Mouse (Mus musculus): ENCODE data around the gene Milr1. TPM values are rescaled to one million over a fixed set of nuclear protein-coding genes. Genes with fewer than 3 reads are reported as not detected.
A peak's percentile ranks its signal among the peaks of the same experiment; 100 is the strongest.

The Milr1 gene
- polyA plus RNA-seq (2011; ENCODE audit: insufficient read depth, insufficient read length, low read depth, missing spikeins) = 0.40 and 1.2 TPM in 2 replicates

DNA sequence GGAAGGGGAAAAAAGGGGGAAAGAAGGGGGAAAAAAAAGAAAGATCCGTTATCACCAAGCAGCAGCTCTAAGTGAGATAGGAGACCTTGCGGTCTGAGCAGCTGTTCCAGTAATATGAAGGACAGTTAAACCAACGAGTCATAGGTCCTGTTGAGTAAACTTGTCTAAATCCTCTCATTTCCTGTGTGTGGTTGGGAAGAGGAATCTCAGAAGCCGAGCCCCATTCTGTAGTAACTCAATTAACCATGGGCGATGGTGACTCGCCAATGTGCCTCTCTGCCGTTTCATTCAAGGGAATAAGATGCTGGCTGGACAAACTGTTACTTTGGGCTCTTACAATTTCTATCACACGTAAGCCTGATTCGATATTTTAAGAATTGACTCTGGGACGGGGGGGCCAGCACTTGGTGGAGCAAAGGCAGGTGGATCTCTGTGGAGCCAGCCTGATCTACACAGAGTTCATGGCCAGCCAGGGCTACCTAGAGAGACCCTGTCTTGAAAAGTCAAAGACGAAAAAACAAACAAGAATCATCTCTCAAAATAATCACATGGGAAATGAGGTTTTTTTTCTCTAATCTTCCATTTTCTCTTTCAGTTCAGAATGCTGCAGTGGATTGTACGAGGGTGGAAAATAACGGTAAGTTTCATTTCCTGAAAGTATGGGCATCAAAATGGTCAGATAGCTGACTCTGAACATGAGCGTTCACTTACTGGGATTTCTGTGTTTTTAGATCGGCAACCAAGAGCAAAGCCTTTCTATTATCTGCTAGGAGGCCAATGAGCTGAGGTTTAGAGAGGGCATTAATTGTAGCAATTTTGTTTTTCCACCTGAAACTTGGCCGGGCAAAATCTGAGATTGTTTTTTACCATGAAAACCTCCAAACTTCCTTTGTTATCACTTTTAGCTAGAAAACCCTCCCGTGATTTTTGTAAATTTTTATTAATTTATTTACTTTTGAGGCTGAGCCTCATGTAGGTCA is at the start of gene Milr1:
Milr1 (plus strand) TSS at position 188 of the 980 bp plus-strand sequence.
- Histone ChIP-seq H3K27ac (ENCODE audit: insufficient read depth, low read length) (no peak within 1 kb of the TSS), H3K9me3 (replicated peaks; ENCODE audit: control insufficient read depth, insufficient read depth, low read length, poor library complexity, severe bottlenecking) (peaks cover 6% of the 10 kb centered on the region; the same call in 1 of the 2 replicates), H3K36me3 (ENCODE audit: control insufficient read depth, insufficient read depth, low read length, poor library complexity, severe bottlenecking) (no peaks in the 10 kb centered on the region), H3K9ac (ENCODE audit: low read depth, poor library complexity, severe bottlenecking) (no peak within 1 kb of the TSS), H3K4me1 (ENCODE audit: control insufficient read depth, insufficient read depth, low read length) (no peaks in the 10 kb centered on the region), H3K4me3 (ENCODE audit: low read depth, low read length) (no peak within 1 kb of the TSS), H3K27me3 (ENCODE audit: control insufficient read depth, insufficient read depth, low read length, poor library complexity, severe bottlenecking) (no peaks in the 10 kb centered on the region)
- TF ChIP-seq POLR2A (IDR thresholded peaks at IDR 0.05; ENCODE audit: insufficient read depth, low read length) = no peak
- no peak for TF ChIP-seq EP300 (IDR thresholded peaks at IDR 0.05; ENCODE audit: insufficient read depth, low read depth, low read length)
- no peak for TF ChIP-seq CTCF (IDR thresholded peaks at IDR 0.05; ENCODE audit: low read depth, low read length)

DNA sequence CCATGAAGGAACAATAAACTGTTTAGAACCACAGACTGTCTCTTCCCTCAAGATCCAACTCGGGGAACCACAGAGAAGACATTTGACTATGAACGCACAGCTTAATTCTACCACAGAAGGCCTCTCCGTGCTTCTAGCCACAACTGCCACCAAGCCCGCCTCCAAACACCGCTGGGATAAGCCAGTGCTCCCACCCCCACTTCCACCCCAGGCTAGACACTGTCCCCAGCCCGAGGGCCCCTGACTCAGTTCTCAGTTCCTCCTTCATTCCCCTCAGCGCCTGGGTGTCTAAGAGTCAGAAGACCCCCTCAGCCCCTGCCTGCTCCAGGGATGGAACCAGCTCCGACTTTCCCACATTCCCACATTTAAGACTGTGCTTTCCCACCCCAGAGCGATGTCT is 49.4 kb upstream of the Milr1 start:
- Histone ChIP-seq H3K36me3 (ENCODE audit: control insufficient read depth, insufficient read depth, low read length, poor library complexity, severe bottlenecking) (peaks cover 9% of the 10 kb centered on the region), H3K27me3 (ENCODE audit: control insufficient read depth, insufficient read depth, low read length, poor library complexity, severe bottlenecking) (no peaks in the 10 kb centered on the region), H3K9ac (ENCODE audit: low read depth, poor library complexity, severe bottlenecking) (no peak overlapping the region), H3K9me3 (replicated peaks; ENCODE audit: control insufficient read depth, insufficient read depth, low read length, poor library complexity, severe bottlenecking) (0 out of 2 replicates have a peak, but pooled peaks cover 2% of the 10 kb centered on the region), H3K4me1 (ENCODE audit: control insufficient read depth, insufficient read depth, low read length) (peaks cover 12% of the 10 kb centered on the region), H3K4me3 (ENCODE audit: low read depth, low read length) (no peak overlapping the region), H3K27ac (ENCODE audit: insufficient read depth, low read length) (no peak overlapping the region)
- TF ChIP-seq POLR2A (IDR thresholded peaks at IDR 0.05; ENCODE audit: insufficient read depth, low read length) (no peak), EP300 (IDR thresholded peaks at IDR 0.05; ENCODE audit: insufficient read depth, low read depth, low read length) (no peak), CTCF (IDR thresholded peaks at IDR 0.05; ENCODE audit: low read depth, low read length) (no peak)

GRCm38 (mm10) chr11:106702584-106702983 is 48.4 kb upstream of the Milr1 start:
- Histone ChIP-seq H3K36me3 (ENCODE audit: control insufficient read depth, insufficient read depth, low read length, poor library complexity, severe bottlenecking) (peaks cover 9% of the 10 kb centered on the region), H3K9me3 (replicated peaks; ENCODE audit: control insufficient read depth, insufficient read depth, low read length, poor library complexity, severe bottlenecking) (0 out of 2 replicates have a peak, but pooled peaks cover 2% of the 10 kb centered on the region), H3K27me3 (ENCODE audit: control insufficient read depth, insufficient read depth, low read length, poor library complexity, severe bottlenecking) (no peaks in the 10 kb centered on the region)

GRCm38 (mm10) chr11:106703931-106704330 is 47.1 kb upstream of the Milr1 start:
- peaks cover 17% of the 10 kb centered on the region for H3K4me1 ChIP-seq (ENCODE audit: control insufficient read depth, insufficient read depth, low read length)

More at GRCm38 (mm10) chr11:106702584-106702983, 48.4 kb upstream of the Milr1 start:
- peaks cover 12% of the 10 kb centered on the region for H3K4me1 ChIP-seq (ENCODE audit: control insufficient read depth, insufficient read depth, low read length)
- H3K27ac ChIP-seq (ENCODE audit: insufficient read depth, low read length) = no peak overlapping the region
- no peak overlapping the region for H3K4me3 ChIP-seq (ENCODE audit: low read depth, low read length)
- H3K9ac ChIP-seq (ENCODE audit: low read depth, poor library complexity, severe bottlenecking) = no peak overlapping the region
- TF ChIP-seq EP300 (IDR thresholded peaks at IDR 0.05; ENCODE audit: insufficient read depth, low read depth, low read length) (no peak), POLR2A (IDR thresholded peaks at IDR 0.05; ENCODE audit: insufficient read depth, low read length) (no peak), CTCF (IDR thresholded peaks at IDR 0.05; ENCODE audit: low read depth, low read length) (no peak)

DNA sequence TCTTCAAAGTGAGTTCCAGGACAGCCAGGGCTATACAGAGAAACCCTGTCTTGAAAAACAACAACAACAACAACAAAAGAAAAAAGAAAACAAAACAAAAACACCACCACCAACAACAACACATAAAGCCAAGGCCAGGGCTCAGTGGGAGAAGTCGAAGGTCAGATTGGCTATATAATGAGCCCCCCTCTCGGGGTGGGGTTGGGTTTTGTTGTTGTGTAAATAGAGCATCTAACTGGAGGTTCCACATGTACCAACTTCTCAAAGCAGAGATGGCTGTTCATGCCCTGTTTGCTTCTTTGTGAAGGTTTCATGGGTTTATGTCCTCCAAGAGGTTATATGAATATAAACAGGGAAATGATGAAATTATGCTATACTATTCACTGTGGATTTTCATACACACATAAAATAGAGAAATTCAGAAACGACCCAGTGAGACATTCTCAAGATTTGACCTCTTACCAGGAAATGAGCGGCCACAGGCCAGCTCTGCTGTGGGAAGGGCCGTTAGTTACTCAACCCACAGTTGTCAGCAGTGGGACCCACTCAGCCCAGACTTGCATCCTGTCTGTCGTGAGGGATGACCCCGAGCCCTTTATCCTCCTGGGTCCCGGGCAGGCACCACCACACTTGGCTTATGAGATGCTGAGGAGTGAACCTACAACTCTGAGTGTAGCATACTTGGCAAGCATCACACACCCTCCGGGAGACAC is 46.5 kb upstream of the Milr1 start:
- Histone ChIP-seq H3K9me3 (replicated peaks; ENCODE audit: control insufficient read depth, insufficient read depth, low read length, poor library complexity, severe bottlenecking) (0 out of 2 replicates have a peak, but pooled peaks cover 2% of the 10 kb centered on the region), H3K9ac (ENCODE audit: low read depth, poor library complexity, severe bottlenecking) (no peak overlapping the region), H3K27ac (ENCODE audit: insufficient read depth, low read length) (peak overlapping the region; percentile 45), H3K4me1 (ENCODE audit: control insufficient read depth, insufficient read depth, low read length) (peaks cover 18% of the 10 kb centered on the region), H3K36me3 (ENCODE audit: control insufficient read depth, insufficient read depth, low read length, poor library complexity, severe bottlenecking) (no peaks in the 10 kb centered on the region), H3K27me3 (ENCODE audit: control insufficient read depth, insufficient read depth, low read length, poor library complexity, severe bottlenecking) (no peaks in the 10 kb centered on the region), H3K4me3 (ENCODE audit: low read depth, low read length) (no peak overlapping the region)
- TF ChIP-seq EP300 (IDR thresholded peaks at IDR 0.05; ENCODE audit: insufficient read depth, low read depth, low read length) = no peak
- no peak for TF ChIP-seq CTCF (IDR thresholded peaks at IDR 0.05; ENCODE audit: low read depth, low read length)
- no peak for TF ChIP-seq POLR2A (IDR thresholded peaks at IDR 0.05; ENCODE audit: insufficient read depth, low read length)

More at GRCm38 (mm10) chr11:106703931-106704330, 47.1 kb upstream of the Milr1 start:
- Histone ChIP-seq H3K4me3 (ENCODE audit: low read depth, low read length) (no peak overlapping the region), H3K27ac (ENCODE audit: insufficient read depth, low read length) (peak overlapping the region; percentile 45; the same call in 1 of the 2 replicates), H3K36me3 (ENCODE audit: control insufficient read depth, insufficient read depth, low read length, poor library complexity, severe bottlenecking) (peaks cover 5% of the 10 kb centered on the region), H3K9ac (ENCODE audit: low read depth, poor library complexity, severe bottlenecking) (no peak overlapping the region), H3K9me3 (replicated peaks; ENCODE audit: control insufficient read depth, insufficient read depth, low read length, poor library complexity, severe bottlenecking) (0 out of 2 replicates have a peak, but pooled peaks cover 2% of the 10 kb centered on the region), H3K27me3 (ENCODE audit: control insufficient read depth, insufficient read depth, low read length, poor library complexity, severe bottlenecking) (no peaks in the 10 kb centered on the region)
- no peak for TF ChIP-seq EP300 (IDR thresholded peaks at IDR 0.05; ENCODE audit: insufficient read depth, low read depth, low read length)
- TF ChIP-seq POLR2A (IDR thresholded peaks at IDR 0.05; ENCODE audit: insufficient read depth, low read length) = no peak
- TF ChIP-seq CTCF (IDR thresholded peaks at IDR 0.05; ENCODE audit: low read depth, low read length) = no peak
